Mouse (Mus musculus) brain, embryonic 14.5 days (tissue): ENCODE data around the gene Mep1a. TPM values are rescaled to one million over a fixed set of nuclear protein-coding genes. Genes with fewer than 3 reads are reported as not detected.
A peak's percentile ranks its signal among the peaks of the same experiment; 100 is the strongest.

Experiments used
- DNase-seq: peaks from one replicate; pipeline ENCODE4 v3.0.0-alpha.2; 2011; ENCODE audit warnings: low read depth
- CTCF ChIP-seq: fragments of 200-500 bp; IDR thresholded peaks from 2 replicates; pipeline ENCODE4 v1.5.1; 2012; ENCODE audit warnings: inconsistent platforms, mild to moderate bottlenecking, moderate library complexity, borderline replicate concordance; ENCODE audit not compliant: insufficient read depth, insufficient read length; ENCODE audit errors: extremely low read depth
- POLR2A ChIP-seq: fragments of 200-500 bp; IDR thresholded peaks from 2 replicates; pipeline ENCODE4 v1.6.1; 2012; ENCODE audit warnings: mild to moderate bottlenecking, inconsistent platforms, borderline replicate concordance; ENCODE audit not compliant: poor library complexity, insufficient read depth, insufficient read length, severe bottlenecking; ENCODE audit errors: extremely low read depth
- polyA plus RNA-seq: library from polyadenylated mRNA; depleted of rRNA; stranded (reverse); fragments of >200 nt; gene quantifications from 2 replicates; pipeline ENCODE4 v1.2.3, GENCODE M21; 2012; rRNA removed

Mep1a gene
- polyA plus RNA-seq, 1 experiment, result 0.07 TPM

DNA sequence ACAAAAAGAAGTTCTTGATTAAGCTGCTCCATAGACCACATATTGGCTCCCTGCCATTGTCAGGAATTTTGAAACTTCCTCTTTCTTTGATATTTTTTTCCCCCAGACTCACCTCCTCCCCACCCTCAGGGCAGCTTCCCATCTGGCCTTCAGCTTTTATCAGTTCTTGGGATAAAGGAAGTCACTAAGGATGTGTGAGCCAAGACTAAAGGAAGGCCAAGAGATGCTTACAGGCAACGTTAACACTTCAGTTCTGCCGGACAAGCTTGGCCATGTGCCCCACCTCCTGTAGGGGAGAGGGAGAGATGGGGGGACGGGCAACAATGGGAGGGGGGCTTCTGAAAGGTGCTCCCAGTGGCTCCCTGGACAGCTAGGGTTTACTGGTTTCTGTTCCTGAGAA, 32.6 kb downstream of the Mep1a start:
- peak; percentile 28 for DNase-seq
- TF ChIP-seq POLR2A (no peak), CTCF (no peak)

DNA sequence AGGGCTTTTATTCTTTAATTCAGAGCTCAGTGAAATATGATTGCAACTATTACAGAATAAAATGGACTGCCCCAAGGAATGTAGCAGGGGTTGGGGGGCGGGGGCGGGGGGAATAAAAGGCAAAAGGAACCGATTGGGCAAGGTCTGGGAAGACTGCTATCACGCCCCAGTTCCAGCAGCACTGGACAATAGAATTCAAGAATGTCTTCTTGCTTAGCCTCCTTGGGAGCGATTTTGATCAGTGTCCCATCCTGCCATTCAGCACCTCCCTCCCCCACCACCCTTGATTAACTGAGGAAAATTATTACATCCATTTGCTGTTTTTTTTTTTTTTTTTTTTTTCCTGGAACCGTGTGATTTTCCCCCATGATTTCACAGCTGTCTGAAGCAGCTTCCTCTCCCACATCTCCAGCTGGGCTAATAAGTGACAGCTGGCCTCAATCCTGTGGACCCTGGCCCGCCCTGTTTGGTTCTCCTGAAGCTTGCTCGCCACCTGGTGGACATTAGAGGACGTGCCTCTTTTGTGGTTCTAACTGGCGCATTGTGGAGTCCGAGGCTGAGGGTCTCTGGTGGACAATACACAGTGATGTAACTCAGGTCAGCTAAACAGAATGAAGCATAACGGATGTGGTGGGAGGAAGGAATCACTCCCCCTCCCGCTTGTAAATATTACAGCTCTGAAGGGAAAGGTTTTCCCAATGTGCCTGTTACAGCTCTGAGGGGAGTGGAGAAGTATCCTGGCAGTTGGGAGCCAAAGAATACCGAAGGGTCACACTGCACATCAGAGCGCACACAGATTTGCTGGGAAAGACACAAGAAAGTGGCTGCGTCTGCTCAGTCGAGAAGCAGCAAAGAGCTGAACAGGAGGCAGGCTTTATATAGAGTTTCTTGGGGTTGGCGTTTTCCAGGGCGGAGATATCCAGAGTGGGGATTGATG, 42.1 kb downstream of the Mep1a start:
- no peak for TF ChIP-seq POLR2A
- peak; percentile 95 for TF ChIP-seq CTCF
- DNase-seq, result peak; percentile 94

DNA sequence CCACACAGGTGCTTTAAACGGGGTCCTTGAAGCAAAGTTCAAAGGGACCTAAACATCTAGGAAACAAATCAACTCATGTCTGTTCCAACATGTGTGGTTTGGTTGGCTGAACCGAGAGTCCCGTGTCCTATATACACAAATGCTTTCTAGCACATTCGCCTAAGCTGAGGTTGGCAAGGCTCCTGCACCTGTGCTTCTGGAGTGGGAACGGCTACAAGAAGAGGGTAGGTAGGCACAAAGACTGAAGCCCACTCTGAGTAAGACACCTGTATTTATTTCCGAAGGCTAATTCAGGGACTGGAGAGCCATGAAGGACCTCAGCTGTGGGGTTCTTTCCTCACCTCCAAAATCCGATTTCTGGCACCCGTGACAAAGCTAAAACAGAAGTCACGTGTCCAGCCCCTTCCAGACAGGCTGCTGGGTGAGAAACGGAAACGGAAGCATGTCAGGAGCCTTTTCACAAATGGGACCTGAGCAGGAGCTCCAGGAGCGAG, 42.8 kb downstream of the Mep1a start:
- TF ChIP-seq POLR2A (no peak), CTCF (no peak)

DNA sequence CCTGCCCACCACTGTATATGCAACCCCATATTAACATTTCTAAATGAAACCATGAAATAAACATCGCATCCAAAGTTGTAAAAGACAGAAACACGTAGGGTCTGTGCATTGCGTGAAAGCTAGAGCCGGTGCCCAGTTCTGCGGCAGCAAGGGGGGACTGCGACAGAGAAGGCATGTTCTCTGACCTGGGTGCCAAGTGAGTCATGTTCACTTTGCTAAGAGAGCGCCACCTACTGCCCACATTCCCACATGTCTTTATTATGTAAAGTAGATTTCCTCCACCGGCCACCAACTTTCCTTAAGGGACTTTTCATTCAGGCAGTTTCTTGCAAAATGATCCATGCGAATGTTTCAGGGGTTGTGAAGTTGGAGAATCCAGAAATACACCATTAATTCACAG, 44.0 kb downstream of the Mep1a start:
- DNase-seq, result peak; percentile 85
- TF ChIP-seq POLR2A (no peak), CTCF (peak; percentile 66; the same call in 1 of the 2 replicates)

More for the DNA sequence above, 42.8 kb downstream of the Mep1a start:
- DNase-seq, result peak; percentile 21

DNA sequence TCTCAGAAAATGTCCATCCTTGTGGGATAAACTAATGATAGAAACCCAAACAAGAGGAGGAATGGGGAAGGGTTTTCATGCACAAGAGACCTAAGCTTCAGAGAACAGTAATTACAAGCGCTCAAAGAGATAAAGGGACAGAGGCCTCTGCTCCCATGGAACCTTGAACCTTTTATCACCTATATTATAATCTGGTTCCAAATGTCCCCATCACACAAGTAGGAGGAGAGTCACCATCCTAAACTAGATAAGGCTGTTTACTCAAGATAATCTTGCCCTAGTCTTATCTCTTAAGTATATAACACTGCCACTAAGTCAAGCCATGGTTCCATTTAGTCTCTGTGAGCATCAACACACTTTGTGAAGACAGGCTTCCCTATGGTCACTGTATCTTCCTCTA, 51.4 kb downstream of the Mep1a start:
- DNase-seq, result no peak
- no peak for TF ChIP-seq POLR2A
- TF ChIP-seq CTCF, result no peak

DNA sequence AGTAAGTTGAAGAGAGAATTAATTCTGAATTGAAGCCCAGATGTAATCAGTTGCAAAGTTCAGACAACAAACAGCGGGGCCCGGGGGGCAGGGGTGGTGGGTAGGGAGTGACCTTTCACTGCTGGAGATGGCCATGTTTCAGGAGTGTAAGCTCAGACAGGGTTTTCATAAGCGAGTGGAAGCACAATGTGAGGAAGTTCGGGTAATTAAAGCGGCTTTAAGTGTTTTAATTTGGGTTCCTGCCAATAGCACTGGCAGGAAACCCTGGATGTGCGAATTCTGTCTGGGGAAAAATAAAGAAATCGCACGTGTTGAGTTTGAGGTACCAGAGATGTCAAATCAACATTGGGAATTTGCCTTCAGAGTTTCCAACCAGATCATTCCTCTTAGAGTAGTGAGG, 68.1 kb downstream of the Mep1a start:
- peak; percentile 37 for DNase-seq

DNA sequence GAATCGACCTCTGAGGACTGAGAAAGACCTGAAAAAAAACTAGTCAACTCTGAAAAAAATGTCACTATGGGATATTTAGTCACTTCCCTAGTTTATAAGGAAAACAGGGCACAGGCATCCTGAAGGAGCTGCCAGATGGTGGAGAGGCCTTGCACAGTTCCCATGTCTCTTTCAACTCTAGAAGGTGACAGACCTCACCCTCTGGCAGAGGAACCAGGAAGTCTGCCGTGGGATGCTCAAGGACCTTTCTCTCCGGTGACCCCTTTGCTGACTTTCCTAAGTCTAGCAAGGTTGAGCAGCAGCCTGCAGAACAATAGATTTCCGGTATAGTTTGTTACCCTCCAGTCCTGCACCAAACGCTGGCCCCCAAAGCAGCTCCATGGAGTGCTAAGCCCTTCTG, 70.9 kb downstream of the Mep1a start:
- no peak for DNase-seq
- no peak for TF ChIP-seq CTCF
- no peak for TF ChIP-seq POLR2A

More for the DNA sequence above, 68.1 kb downstream of the Mep1a start:
- TF ChIP-seq POLR2A, result no peak
- no peak for TF ChIP-seq CTCF

Other genes starting within 250 kb of the Mep1a start
- 0.04 TPM in 1 of 2 replicates, not detected in the other for gene Adgrf1, start 232.5 kb downstream of the Mep1a start, polyA plus RNA-seq
- 6.5 and 12.5 TPM in 2 replicates for gene Adgrf5, start 142.4 kb downstream of the Mep1a start, polyA plus RNA-seq
- 0.53 and 0.82 TPM in 2 replicates for gene Ankrd66, start 40.8 kb upstream of the Mep1a start, polyA plus RNA-seq
- 6.4 and 16.5 TPM in 2 replicates for gene Pla2g7, start 65.3 kb upstream of the Mep1a start, polyA plus RNA-seq
- 0.83 and 1.6 TPM in 2 replicates for gene Tdrd6, start 127.5 kb upstream of the Mep1a start, polyA plus RNA-seq
- 66.5 and 70.7 TPM in 2 replicates for gene Slc25a27, start 164.4 kb upstream of the Mep1a start, polyA plus RNA-seq
- gene Cyp39a1, start 164.6 kb upstream of the Mep1a start, polyA plus RNA-seq, result 5.3 and 5.5 TPM in 2 replicates